Mouse (Mus musculus): ENCODE results near the gene Gm13696. TPM values are rescaled to one million over a fixed set of nuclear protein-coding genes. Genes with fewer than 3 reads are reported as not detected.
"Not testable (repeated sequence)": the region's sequence is repeated elsewhere in the genome, so short reads cannot be mapped to it uniquely, and the experiment has no call there.

The Gm13696 gene
- not detected in 2 replicates for polyA plus RNA-seq (2012; rRNA removed)

- H3K27me3 ChIP-seq (ENCODE audit: control insufficient read depth, insufficient read depth, low read length); H3K36me3 ChIP-seq (ENCODE audit: control insufficient read depth, insufficient read depth, low read length); H3K4me3 ChIP-seq (ENCODE audit: low read depth, low read length); H3K4me1 ChIP-seq (ENCODE audit: control insufficient read depth, insufficient read depth, insufficient read length, low read length); H3K27ac ChIP-seq (ENCODE audit: insufficient read depth, low read depth, low read length): not testable (repeated sequence)
- no CpG with 5 or more reads among the region's 6 CpGs for WGBS
Observed at GRCm38 (mm10) chr2:83972823-83973222, at the start of gene Gm13696. Gm13696 (plus strand) TSS chr2:83973123.

GRCm38 (mm10) chr2:83929478-83930088 is 43.3 kb upstream of the Gm13696 start:
- TF ChIP-seq CTCF (IDR thresholded peaks at IDR 0.05; ENCODE audit: extremely low read depth, insufficient read length, insufficient replicate concordance, low read depth, low read length) (no peak), POLR2A (IDR thresholded peaks at IDR 0.05; ENCODE audit: low read depth, low read length) (no peak)
- Histone ChIP-seq H3K27me3 (ENCODE audit: control insufficient read depth, insufficient read depth, low read length) (no peaks in the 10 kb centered on the region), H3K4me3 (ENCODE audit: low read depth, low read length) (no peak overlapping the region), H3K4me1 (ENCODE audit: control insufficient read depth, insufficient read depth, insufficient read length, low read length) (no peaks in the 10 kb centered on the region), H3K27ac (ENCODE audit: insufficient read depth, low read depth, low read length) (no peak overlapping the region), H3K36me3 (ENCODE audit: control insufficient read depth, insufficient read depth, low read length) (no peaks in the 10 kb centered on the region)
- 60% methylated on average over 2 of the region's 2 CpGs for WGBS

DNA sequence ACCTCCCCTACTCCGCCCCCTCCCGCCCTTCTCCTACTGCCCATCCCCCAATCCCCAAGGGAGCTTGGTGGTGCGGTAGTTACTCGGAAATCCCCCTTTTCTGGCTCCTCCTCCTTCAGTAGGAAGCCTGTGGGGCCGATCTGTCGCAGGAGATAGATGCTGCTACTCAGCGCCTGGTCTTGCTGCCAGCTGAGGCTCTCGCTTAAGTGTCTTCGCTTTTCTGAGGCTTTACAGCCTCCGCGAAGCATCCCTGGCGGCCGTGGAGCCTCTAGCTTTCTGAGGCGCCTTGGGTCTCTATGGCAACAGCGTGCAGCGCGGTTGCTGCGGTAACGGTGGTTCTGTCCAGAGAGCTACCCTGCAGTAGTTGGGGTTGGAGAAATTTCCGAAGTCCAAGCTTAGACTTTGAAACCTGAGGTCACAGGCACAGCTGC is 32.0 kb upstream of the Gm13696 start, which contains the start of gene Zswim2:
Gene Zswim2, minus strand, starts transcription at position 298 of the 431 bp plus-strand sequence.
- Histone ChIP-seq H3K4me1 (ENCODE audit: control insufficient read depth, insufficient read depth, insufficient read length, low read length) (no peaks in the 10 kb centered on the region), H3K27ac (ENCODE audit: insufficient read depth, low read depth, low read length) (no peak within 1 kb of the TSS), H3K27me3 (ENCODE audit: control insufficient read depth, insufficient read depth, low read length) (no peaks in the 10 kb centered on the region), H3K4me3 (ENCODE audit: low read depth, low read length) (peak within 1 kb of the TSS; percentile 6; the same call in 1 of the 2 replicates), H3K36me3 (ENCODE audit: control insufficient read depth, insufficient read depth, low read length) (no peaks in the 10 kb centered on the region)
- TF ChIP-seq CTCF (IDR thresholded peaks at IDR 0.05; ENCODE audit: extremely low read depth, insufficient read length, insufficient replicate concordance, low read depth, low read length) (no peak), POLR2A (IDR thresholded peaks at IDR 0.05; ENCODE audit: low read depth, low read length) (no peak)
- 6% methylated on average over 20 of the region's 20 CpGs for WGBS

- Histone ChIP-seq H3K27me3 (ENCODE audit: control insufficient read depth, insufficient read depth, low read length) (no peaks in the 10 kb centered on the region), H3K4me1 (ENCODE audit: control insufficient read depth, insufficient read depth, insufficient read length, low read length) (no peaks in the 10 kb centered on the region), H3K27ac (ENCODE audit: insufficient read depth, low read depth, low read length) (no peak overlapping the region), H3K36me3 (ENCODE audit: control insufficient read depth, insufficient read depth, low read length) (no peaks in the 10 kb centered on the region), H3K4me3 (ENCODE audit: low read depth, low read length) (no peak overlapping the region)
- WGBS = 42% methylated on average over 3 of the region's 3 CpGs
- no peak for TF ChIP-seq POLR2A (IDR thresholded peaks at IDR 0.05; ENCODE audit: low read depth, low read length)
- no peak for TF ChIP-seq CTCF (IDR thresholded peaks at IDR 0.05; ENCODE audit: extremely low read depth, insufficient read length, insufficient replicate concordance, low read depth, low read length)
Observed at GRCm38 (mm10) chr2:83941378-83941777, 31.5 kb upstream of the Gm13696 start.

- TF ChIP-seq POLR2A (IDR thresholded peaks at IDR 0.05; ENCODE audit: low read depth, low read length) (no peak), CTCF (IDR thresholded peaks at IDR 0.05; ENCODE audit: extremely low read depth, insufficient read length, insufficient replicate concordance, low read depth, low read length) (no peak)
- Histone ChIP-seq H3K4me1 (ENCODE audit: control insufficient read depth, insufficient read depth, insufficient read length, low read length) (no peaks in the 10 kb centered on the region), H3K27me3 (ENCODE audit: control insufficient read depth, insufficient read depth, low read length) (no peaks in the 10 kb centered on the region), H3K4me3 (ENCODE audit: low read depth, low read length) (no peak overlapping the region), H3K27ac (ENCODE audit: insufficient read depth, low read depth, low read length) (no peak overlapping the region), H3K36me3 (ENCODE audit: control insufficient read depth, insufficient read depth, low read length) (no peaks in the 10 kb centered on the region)
- 50% methylated on average over 4 of the region's 4 CpGs for WGBS
Observed at GRCm38 (mm10) chr2:83941792-83942191, 31.1 kb upstream of the Gm13696 start.

- not testable (repeated sequence) for H3K36me3 ChIP-seq (ENCODE audit: control insufficient read depth, insufficient read depth, low read length); H3K4me3 ChIP-seq (ENCODE audit: low read depth, low read length); H3K27ac ChIP-seq (ENCODE audit: insufficient read depth, low read depth, low read length); H3K27me3 ChIP-seq (ENCODE audit: control insufficient read depth, insufficient read depth, low read length); H3K4me1 ChIP-seq (ENCODE audit: control insufficient read depth, insufficient read depth, insufficient read length, low read length)
- no CpG with 5 or more reads among the region's 6 CpGs for WGBS
Observed at GRCm38 (mm10) chr2:83955393-83955792, 17.5 kb upstream of the Gm13696 start, which contains the start of gene Gm13698. Gm13698 (plus strand) TSS chr2:83955693.

GRCm38 (mm10) chr2:83961203-83961602 is 11.7 kb upstream of the Gm13696 start, which contains the start of gene Gm13693:
Gm13693 (plus strand) TSS chr2:83961503.
- H3K27ac ChIP-seq (ENCODE audit: insufficient read depth, low read depth, low read length); H3K4me3 ChIP-seq (ENCODE audit: low read depth, low read length); H3K4me1 ChIP-seq (ENCODE audit: control insufficient read depth, insufficient read depth, insufficient read length, low read length); H3K36me3 ChIP-seq (ENCODE audit: control insufficient read depth, insufficient read depth, low read length); H3K27me3 ChIP-seq (ENCODE audit: control insufficient read depth, insufficient read depth, low read length): not testable (repeated sequence)
- no CpG with 5 or more reads among the region's 6 CpGs for WGBS

GRCm38 (mm10) chr2:83967013-83967412 is 5.9 kb upstream of the Gm13696 start, which contains the start of gene Gm13695:
Gm13695 (plus strand) TSS chr2:83967313.
- WGBS = no CpG with 5 or more reads among the region's 6 CpGs
- H3K4me3 ChIP-seq (ENCODE audit: low read depth, low read length) = not testable (repeated sequence)

GRCm38 (mm10) chr2:83978633-83979032 is 5.7 kb downstream of the Gm13696 start, which contains the start of gene Gm13694:
Gm13694 (plus strand) TSS chr2:83978933.
- not testable (repeated sequence) for H3K27me3 ChIP-seq (ENCODE audit: control insufficient read depth, insufficient read depth, low read length); H3K4me3 ChIP-seq (ENCODE audit: low read depth, low read length); H3K27ac ChIP-seq (ENCODE audit: insufficient read depth, low read depth, low read length); H3K4me1 ChIP-seq (ENCODE audit: control insufficient read depth, insufficient read depth, insufficient read length, low read length); H3K36me3 ChIP-seq (ENCODE audit: control insufficient read depth, insufficient read depth, low read length)
- no CpG with 5 or more reads among the region's 6 CpGs for WGBS

More at GRCm38 (mm10) chr2:83967013-83967412, 5.9 kb upstream of the Gm13696 start, which contains the start of gene Gm13695:
- not testable (repeated sequence) for H3K27me3 ChIP-seq (ENCODE audit: control insufficient read depth, insufficient read depth, low read length); H3K36me3 ChIP-seq (ENCODE audit: control insufficient read depth, insufficient read depth, low read length); H3K4me1 ChIP-seq (ENCODE audit: control insufficient read depth, insufficient read depth, insufficient read length, low read length); H3K27ac ChIP-seq (ENCODE audit: insufficient read depth, low read depth, low read length)

DNA sequence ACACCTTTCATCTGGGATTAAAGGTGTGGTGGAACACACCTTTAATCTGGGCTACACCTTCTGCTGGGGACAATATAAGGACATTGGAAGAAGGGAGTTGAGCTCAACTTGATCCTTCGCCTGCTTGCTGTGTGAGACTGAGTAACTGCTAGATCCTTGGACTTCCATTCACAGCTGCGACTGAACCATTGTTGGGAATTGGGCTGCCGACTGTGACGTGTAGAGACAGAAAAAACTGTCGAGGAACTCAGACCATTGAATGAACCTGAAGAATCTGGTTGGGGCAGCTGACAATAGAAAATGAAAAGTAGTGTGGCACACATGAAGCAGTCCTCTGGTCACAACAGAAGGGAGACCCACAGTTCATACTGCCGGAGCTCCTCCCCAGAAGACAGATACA is 11.5 kb downstream of the Gm13696 start, which contains the start of gene Gm13697:
Gene Gm13697, plus strand, starts transcription at position 301 of the 400 bp plus-strand sequence.
- H3K36me3 ChIP-seq (ENCODE audit: control insufficient read depth, insufficient read depth, low read length); H3K27me3 ChIP-seq (ENCODE audit: control insufficient read depth, insufficient read depth, low read length); H3K4me3 ChIP-seq (ENCODE audit: low read depth, low read length); H3K4me1 ChIP-seq (ENCODE audit: control insufficient read depth, insufficient read depth, insufficient read length, low read length); H3K27ac ChIP-seq (ENCODE audit: insufficient read depth, low read depth, low read length): not testable (repeated sequence)
- WGBS = no CpG with 5 or more reads among the region's 6 CpGs

DNA sequence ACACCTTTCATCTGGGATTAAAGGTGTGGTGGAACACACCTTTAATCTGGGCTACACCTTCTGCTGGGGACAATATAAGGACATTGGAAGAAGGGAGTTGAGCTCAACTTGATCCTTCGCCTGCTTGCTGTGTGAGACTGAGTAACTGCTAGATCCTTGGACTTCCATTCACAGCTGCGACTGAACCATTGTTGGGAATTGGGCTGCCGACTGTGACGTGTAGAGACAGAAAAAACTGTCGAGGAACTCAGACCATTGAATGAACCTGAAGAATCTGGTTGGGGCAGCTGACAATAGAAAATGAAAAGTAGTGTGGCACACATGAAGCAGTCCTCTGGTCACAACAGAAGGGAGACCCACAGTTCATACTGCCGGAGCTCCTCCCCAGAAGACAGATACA is 17.3 kb downstream of the Gm13696 start, which contains the start of gene Gm13691:
Gene Gm13691, plus strand, starts transcription at position 301 of the 400 bp plus-strand sequence.
- H3K36me3 ChIP-seq (ENCODE audit: control insufficient read depth, insufficient read depth, low read length); H3K27ac ChIP-seq (ENCODE audit: insufficient read depth, low read depth, low read length); H3K4me3 ChIP-seq (ENCODE audit: low read depth, low read length); H3K4me1 ChIP-seq (ENCODE audit: control insufficient read depth, insufficient read depth, insufficient read length, low read length); H3K27me3 ChIP-seq (ENCODE audit: control insufficient read depth, insufficient read depth, low read length): not testable (repeated sequence)
- no CpG with 5 or more reads among the region's 6 CpGs for WGBS
